Mouse (Mus musculus): ENCODE results near the gene Ivd. TPM values are rescaled to one million over a fixed set of nuclear protein-coding genes. Genes with fewer than 3 reads are reported as not detected.

Gene Ivd
- polyA plus RNA-seq, 1 experiment from 2014 or later, result 51.3 TPM

Other genes with a start within 250 kb of the Ivd start
- 1.8 and 2.0 TPM in 2 replicates for gene Pak6, start 198.7 kb upstream of the Ivd start, polyA plus RNA-seq (2015; fragmentation: Nextera tagmentation; extraction: Ambion mirVana)
- gene Ankrd63, start 158.0 kb upstream of the Ivd start, polyA plus RNA-seq (2015; fragmentation: Nextera tagmentation; extraction: Ambion mirVana), result 0.15 and 0.22 TPM in 2 replicates
- 0.99 and 1.3 TPM in 2 replicates for gene Plcb2, start 133.5 kb upstream of the Ivd start, polyA plus RNA-seq (2015; fragmentation: Nextera tagmentation; extraction: Ambion mirVana)
- 21.9 and 24.1 TPM in 2 replicates for gene Inafm2, start 116.2 kb upstream of the Ivd start, polyA plus RNA-seq (2015; fragmentation: Nextera tagmentation; extraction: Ambion mirVana)
- 0.93 and 1.2 TPM in 2 replicates for gene Ccdc9b, start 99.3 kb upstream of the Ivd start, polyA plus RNA-seq (2015; fragmentation: Nextera tagmentation; extraction: Ambion mirVana)
- 66.6 and 66.9 TPM in 2 replicates for gene Phgr1, start 89.2 kb upstream of the Ivd start, polyA plus RNA-seq (2015; fragmentation: Nextera tagmentation; extraction: Ambion mirVana)
- 2.2 and 2.3 TPM in 2 replicates for gene Disp2, start 82.2 kb upstream of the Ivd start, polyA plus RNA-seq (2015; fragmentation: Nextera tagmentation; extraction: Ambion mirVana)
- gene Knstrn, start 48.0 kb upstream of the Ivd start, polyA plus RNA-seq (2015; fragmentation: Nextera tagmentation; extraction: Ambion mirVana), result 78.5 and 85.7 TPM in 2 replicates
- 3.6 and 4.9 TPM in 2 replicates for gene Bahd1, start 38.4 kb downstream of the Ivd start, polyA plus RNA-seq (2015; fragmentation: Nextera tagmentation; extraction: Ambion mirVana)
- gene Chst14, start 64.5 kb downstream of the Ivd start, polyA plus RNA-seq (2015; fragmentation: Nextera tagmentation; extraction: Ambion mirVana), result 16.1 and 16.6 TPM in 2 replicates
- 37.6 and 39.9 TPM in 2 replicates for gene Ccdc32, start 167.4 kb downstream of the Ivd start, polyA plus RNA-seq (2015; fragmentation: Nextera tagmentation; extraction: Ambion mirVana)
- gene Rpusd2, start 172.8 kb downstream of the Ivd start, polyA plus RNA-seq (2015; fragmentation: Nextera tagmentation; extraction: Ambion mirVana), result 3.9 TPM in 2 replicates
- gene Knl1, start 185.2 kb downstream of the Ivd start, polyA plus RNA-seq (2015; fragmentation: Nextera tagmentation; extraction: Ambion mirVana), result 28.3 and 37.8 TPM in 2 replicates